Mouse (Mus musculus): ENCODE data around the gene Dnmt3b. TPM values are rescaled to one million over a fixed set of nuclear protein-coding genes. Genes with fewer than 3 reads are reported as not detected.

The Dnmt3b gene
- 6.0 to 10.0 TPM (median 7.9 TPM) in 4 replicates for total RNA-seq (2023; ENCODE audit: inconsistent age)

DNA sequence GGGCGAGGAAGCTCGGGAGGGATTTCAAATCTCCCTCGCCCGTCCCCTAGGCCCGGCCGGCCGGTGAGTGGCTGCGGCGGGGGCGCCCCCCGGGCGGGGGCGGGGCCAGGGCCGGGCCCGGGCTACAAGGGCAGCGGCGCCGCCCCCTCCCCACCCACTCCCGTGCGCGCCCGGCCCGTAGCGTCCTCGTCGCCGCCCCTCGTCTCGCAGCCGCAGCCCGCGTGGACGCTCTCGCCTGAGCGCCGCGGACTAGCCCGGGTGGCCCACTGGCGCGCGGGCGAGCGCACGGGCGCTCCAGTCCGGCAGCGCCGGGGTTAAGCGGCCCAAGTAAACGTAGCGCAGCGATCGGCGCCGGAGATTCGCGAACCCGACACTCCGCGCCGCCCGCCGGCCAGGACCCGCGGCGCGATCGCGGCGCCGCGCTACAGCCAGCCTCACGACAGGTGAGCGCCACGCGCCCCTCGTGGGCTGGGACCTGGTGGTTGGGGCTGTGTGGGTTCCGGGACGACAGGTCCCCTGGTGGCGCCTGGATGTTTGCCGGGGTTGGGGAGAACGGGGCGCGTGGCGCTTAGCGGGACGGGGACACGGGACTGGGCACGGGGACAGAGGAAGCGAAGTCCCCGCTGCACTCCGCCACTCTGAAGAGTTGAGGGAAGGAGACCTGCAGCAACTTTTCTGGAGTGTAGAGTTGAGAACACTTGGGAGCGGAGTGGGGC, at the start of gene Dnmt3b:
TSS of gene Dnmt3b (plus strand) at position 153 of the 716 bp plus-strand sequence.

GRCm38 (mm10) chr2:153631976-153632870, 17.0 kb upstream of the Dnmt3b start, which contains the start of gene Commd7:
TSS of gene Commd7 (minus strand) at chr2:153632781.

DNA sequence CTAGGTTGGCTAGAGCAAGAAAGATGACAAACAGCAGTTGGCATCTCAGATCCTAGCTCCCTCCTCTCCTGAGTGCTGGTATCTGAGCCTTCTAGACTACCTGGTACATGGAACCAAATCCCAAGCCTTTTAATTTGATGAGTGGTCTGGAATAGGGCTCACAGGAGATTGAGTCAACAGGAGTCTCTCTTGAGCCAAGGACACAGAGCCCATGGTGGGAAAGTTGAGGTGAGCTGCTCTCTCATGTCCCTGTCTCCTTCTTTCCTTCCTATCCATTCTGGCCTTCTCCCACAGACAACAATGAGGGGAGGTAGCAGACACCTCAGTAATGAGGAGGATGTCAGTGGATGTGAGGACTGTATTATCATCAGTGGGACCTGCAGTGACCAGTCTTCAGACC, 47.1 kb downstream of the Dnmt3b start, which contains the start of gene Dnmt3c:
TSS of gene Dnmt3c (plus strand) at position 301 of the 400 bp plus-strand sequence.

Other genes with a start within 250 kb of the Dnmt3b start
- gene 4930404H24Rik, start 156.7 kb upstream of the Dnmt3b start, total RNA-seq (2023; ENCODE audit: inconsistent age) = not detected in 4 replicates
- 0.27 to 1.0 TPM (median 0.52 TPM) in 4 replicates for gene Nol4l, start 119.5 kb upstream of the Dnmt3b start, total RNA-seq (2023; ENCODE audit: inconsistent age)
- 32.1 to 34.8 TPM (median 33.8 TPM) in 4 replicates for gene Commd7, start 16.7 kb upstream of the Dnmt3b start, total RNA-seq (2023; ENCODE audit: inconsistent age)
- not detected in 4 replicates for gene Dnmt3c, start 47.2 kb downstream of the Dnmt3b start, total RNA-seq (2023; ENCODE audit: inconsistent age)
- gene Mapre1, start 91.8 kb downstream of the Dnmt3b start, total RNA-seq (2023; ENCODE audit: inconsistent age) = 130 to 153 TPM (median 139 TPM) in 4 replicates
- gene Efcab8, start 130.5 kb downstream of the Dnmt3b start, total RNA-seq (2023; ENCODE audit: inconsistent age) = 0.60 to 2.2 TPM (median 1.2 TPM) in 4 replicates
- gene Sun5, start 221.6 kb downstream of the Dnmt3b start, total RNA-seq (2023; ENCODE audit: inconsistent age) = not detected in 4 replicates
- 0.51 TPM in 1 of 4 replicates, not detected in the others for gene Bpifb2, start 225.6 kb downstream of the Dnmt3b start, total RNA-seq (2023; ENCODE audit: inconsistent age)

Data from B cell, adult (primary cell).